Mouse (Mus musculus) intestine, embryonic 16.5 days (tissue): ENCODE data around the gene Cpsf2. TPM values are rescaled to one million over a fixed set of nuclear protein-coding genes. Genes with fewer than 3 reads are reported as not detected.
"Not testable (repeated sequence)": the region's sequence is repeated elsewhere in the genome, so short reads cannot be mapped to it uniquely, and the experiment has no call there.

ENCODE experiments used
- ATAC-seq: fragments of 200-750 bp; cut with Nextera tagmentation; 2 replicates; pipeline ENCODE4 v1.8.0; 2017; ENCODE audit warnings: moderate TSS enrichment, moderate library complexity
- H3K27ac ChIP-seq: fragments of 300-500 bp; sonication (generic); 2 replicates; pipeline ENCODE4 v1.5.1; 2014; ENCODE audit warnings: mild to moderate bottlenecking, low read length
- H3K27me3 ChIP-seq: fragments of 300-500 bp; sonication (generic); replicated peaks from 2 replicates; pipeline ENCODE4 v1.6.1; 2014; ENCODE audit warnings: low read length, control low read depth, mixed read lengths; ENCODE audit not compliant: control insufficient read depth, insufficient read depth
- H3K36me3 ChIP-seq: fragments of 300-500 bp; sonication (generic); 2 replicates; pipeline ENCODE4 v1.6.1; 2014; ENCODE audit warnings: low read length, control low read depth; ENCODE audit not compliant: control insufficient read depth, insufficient read depth
- H3K4me1 ChIP-seq: fragments of 300-500 bp; sonication (generic); 2 replicates; pipeline ENCODE4 v1.6.1; 2014; ENCODE audit warnings: low read length, control low read depth, mixed read lengths; ENCODE audit not compliant: control insufficient read depth, insufficient read depth
- H3K4me2 ChIP-seq: fragments of 300-500 bp; sonication (generic); 2 replicates; pipeline ENCODE4 v1.6.1; 2014; ENCODE audit warnings: low read depth, low read length, control low read depth
- H3K4me3 ChIP-seq: fragments of 300-500 bp; sonication (generic); 2 replicates; pipeline ENCODE4 v1.5.1; 2014; ENCODE audit warnings: mild to moderate bottlenecking, low read length
- H3K9ac ChIP-seq: fragments of 300-500 bp; sonication (generic); 2 replicates; pipeline ENCODE4 v1.6.1; 2014; ENCODE audit warnings: low read depth, low read length
- H3K9me3 ChIP-seq: fragments of 300-500 bp; sonication (generic); 2 replicates; pipeline ENCODE4 v1.6.1; 2016; ENCODE audit warnings: low read length, control low read depth; ENCODE audit not compliant: control insufficient read depth
- WGBS: fragments of 180-500 bp; shearing (Covaris S2); extraction: QIAGEN DNeasy Blood & Tissue Kit; methylation state at CpG from one replicate; pipeline ENCODE4 v1.1.7; 2014; 5-methylcytosine and 5-hydroxymethylcytosine counted together
- polyA plus RNA-seq: library from polyadenylated mRNA; unstranded; fragments of >200 nt; fragmentation: Nextera tagmentation; extraction: Ambion mirVana; gene quantifications from 2 replicates; pipeline ENCODE4 v1.2.1, GENCODE M21; 2015

The Cpsf2 gene
- polyA plus RNA-seq, 1 experiment from 2014 or later: 22.8 TPM

DNA sequence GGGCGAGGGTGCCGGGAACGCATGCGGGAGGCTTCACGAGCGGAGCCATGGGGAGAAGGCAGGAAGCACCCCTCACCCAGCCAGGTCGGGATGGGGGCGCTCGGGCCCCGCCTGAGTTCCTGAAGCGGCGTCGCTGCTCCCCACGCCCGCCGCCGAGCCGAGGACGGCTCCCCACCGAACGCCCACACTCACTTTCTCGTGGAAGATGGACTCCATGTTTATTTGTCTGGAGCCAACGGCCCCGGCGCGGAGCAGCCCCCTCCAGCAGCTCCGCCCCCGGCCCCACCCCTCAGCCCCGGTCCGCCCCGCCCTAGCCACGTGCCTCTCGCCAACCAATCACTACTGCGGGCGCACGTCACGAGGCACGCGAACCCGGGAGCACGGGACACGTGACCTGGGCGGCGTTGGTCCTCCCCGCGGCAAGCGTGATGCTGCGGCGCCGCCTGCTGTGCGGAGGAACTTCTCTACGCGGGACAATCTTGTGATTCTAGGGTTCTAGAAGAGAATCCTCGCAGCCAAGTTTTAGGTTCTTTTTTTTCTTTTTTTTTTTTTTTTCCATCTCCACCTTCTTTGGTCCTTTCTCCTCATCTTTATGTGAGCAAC, 17.7 kb upstream of the Cpsf2 start, which contains the start of gene Atxn3:
Atxn3 (minus strand) TSS at position 305 of the 603 bp plus-strand sequence.
- under 1% methylated on average over 53 of the region's 54 CpGs for WGBS

GRCm38 (mm10) chr12:101958556-101958955, 17.2 kb upstream of the Cpsf2 start:
- peak overlapping the region; percentile 43 for H3K4me2 ChIP-seq
- 0 out of 2 replicates have a peak, but pooled peaks have one; percentile 13 for ATAC-seq
- 51% methylated on average over 9 of the region's 9 CpGs for WGBS
- peaks cover 3% of the 10 kb centered on the region; the same call in 1 of the 2 replicates for H3K4me1 ChIP-seq
- no peak overlapping the region for H3K27ac ChIP-seq
- no peaks in the 10 kb centered on the region for H3K36me3 ChIP-seq
- peak overlapping the region; percentile 16 for H3K4me3 ChIP-seq
- no peak overlapping the region for H3K9ac ChIP-seq
- no peaks in the 10 kb centered on the region for H3K27me3 ChIP-seq
- no peaks in the 10 kb centered on the region for H3K9me3 ChIP-seq

More for the DNA sequence above, 17.7 kb upstream of the Cpsf2 start, which contains the start of gene Atxn3:
- peak; percentile 99 for ATAC-seq
- peaks cover 3% of the 10 kb centered on the region; the same call in 1 of the 2 replicates for H3K4me1 ChIP-seq
- peak within 1 kb of the TSS; percentile 37; the same call in 1 of the 2 replicates for H3K27ac ChIP-seq
- H3K4me3 ChIP-seq: peak within 1 kb of the TSS; percentile 90
- H3K9me3 ChIP-seq: no peaks in the 10 kb centered on the region
- H3K27me3 ChIP-seq: no peaks in the 10 kb centered on the region
- no peaks in the 10 kb centered on the region for H3K36me3 ChIP-seq
- peak within 1 kb of the TSS; percentile 57 for H3K4me2 ChIP-seq
- peak within 1 kb of the TSS; percentile 92 for H3K9ac ChIP-seq

DNA sequence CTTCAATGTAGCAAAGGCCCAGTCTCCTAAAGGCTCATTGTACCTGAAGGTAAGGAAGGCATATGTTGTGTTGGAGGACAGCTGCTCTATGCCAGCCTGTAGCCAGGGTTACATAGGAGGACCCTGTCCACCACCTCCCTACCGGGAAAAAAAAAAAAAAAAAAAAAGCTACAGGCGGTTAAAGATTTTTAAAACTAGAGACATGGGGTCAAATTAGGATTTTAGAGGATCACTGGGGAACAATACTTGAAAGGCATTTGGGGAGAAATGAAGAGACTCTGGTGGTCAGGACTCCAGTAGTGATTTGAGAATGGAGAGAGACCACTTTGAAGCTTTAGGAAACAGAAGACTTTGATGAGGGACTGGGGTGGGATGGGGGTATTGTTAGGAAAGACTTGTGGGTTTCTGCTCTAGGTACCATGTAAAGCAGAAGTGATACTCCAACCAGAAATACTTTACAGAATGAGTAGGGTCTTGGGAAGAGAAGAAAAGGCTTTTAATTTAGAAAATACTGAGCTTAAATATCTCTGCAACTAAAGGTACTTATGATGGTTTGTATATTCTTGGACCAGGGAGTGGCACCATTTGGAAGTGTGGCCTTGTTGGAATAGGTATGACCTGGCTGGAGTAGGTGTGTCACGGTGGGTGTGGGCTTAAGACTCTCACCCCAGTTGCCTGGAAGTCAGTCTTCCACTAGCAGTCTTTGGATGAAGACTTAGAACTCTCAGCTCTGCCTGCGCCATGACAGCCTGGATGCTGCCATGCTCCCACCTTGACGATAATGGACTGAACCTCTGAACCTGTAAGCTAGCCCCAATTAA, 16.6 kb upstream of the Cpsf2 start:
- H3K36me3 ChIP-seq, H3K4me1 ChIP-seq, H3K27ac ChIP-seq, H3K9me3 ChIP-seq, H3K27me3 ChIP-seq, H3K9ac ChIP-seq, H3K4me3 ChIP-seq, ATAC-seq: not testable (repeated sequence)
- 92% methylated on average over 5 of the region's 5 CpGs for WGBS
- peak overlapping the region; percentile 43 for H3K4me2 ChIP-seq

DNA sequence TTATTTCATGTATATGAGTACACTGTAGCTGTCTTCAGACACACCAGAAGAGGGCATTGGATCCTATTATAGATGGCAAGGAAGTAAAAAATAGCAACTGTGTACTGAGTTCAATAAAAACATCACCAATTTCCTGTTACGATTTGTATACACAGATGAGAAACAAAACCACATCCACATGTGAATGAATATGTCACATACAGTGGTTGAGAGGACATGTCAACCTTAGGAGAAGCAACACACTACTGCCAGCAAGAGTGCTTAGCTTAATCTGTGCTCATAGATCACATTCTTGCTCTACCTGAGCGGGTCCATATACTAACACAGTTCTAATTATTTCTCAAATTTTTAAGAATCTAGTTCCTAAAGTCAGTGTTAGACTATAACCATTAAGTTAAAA, 4.5 kb upstream of the Cpsf2 start:
- ATAC-seq: no peak
- Histone ChIP-seq H3K4me1 (0 out of 2 replicates have a peak, but pooled peaks cover 3% of the 10 kb centered on the region), H3K27ac (no peak overlapping the region), H3K9ac (no peak overlapping the region), H3K9me3 (no peaks in the 10 kb centered on the region), H3K36me3 (no peaks in the 10 kb centered on the region), H3K4me3 (no peak overlapping the region), H3K27me3 (no peaks in the 10 kb centered on the region), H3K4me2 (no peak overlapping the region)
- WGBS: 96% methylated on average over 2 of the region's 2 CpGs

DNA sequence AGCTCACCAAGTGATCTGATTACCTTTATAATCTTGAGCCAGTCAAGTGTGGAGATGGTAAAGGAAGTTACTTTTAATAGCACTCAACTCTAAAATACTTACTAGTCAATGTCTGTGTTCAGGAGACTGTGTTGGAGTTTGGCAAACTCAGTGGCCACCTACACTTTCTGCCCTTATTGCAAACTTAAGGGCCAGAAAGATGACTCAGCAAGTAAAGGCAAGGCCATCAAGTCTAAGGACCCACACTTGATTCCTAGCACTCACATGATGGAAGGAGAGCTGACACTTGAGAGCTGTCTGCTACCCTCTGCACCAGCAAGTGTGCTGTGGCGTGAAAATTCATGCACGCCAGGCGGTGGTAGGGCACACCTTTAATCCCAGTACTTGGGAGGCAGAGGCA, 3.6 kb upstream of the Cpsf2 start:
- H3K9me3 ChIP-seq: no peaks in the 10 kb centered on the region
- H3K9ac ChIP-seq: no peak overlapping the region
- H3K4me2 ChIP-seq: no peak overlapping the region
- WGBS: 94% methylated on average over 3 of the region's 3 CpGs
- H3K27me3 ChIP-seq: no peaks in the 10 kb centered on the region
- no peak overlapping the region for H3K27ac ChIP-seq
- ATAC-seq: no peak
- H3K4me3 ChIP-seq: no peak overlapping the region
- peaks cover 10% of the 10 kb centered on the region for H3K4me1 ChIP-seq
- no peaks in the 10 kb centered on the region for H3K36me3 ChIP-seq

DNA sequence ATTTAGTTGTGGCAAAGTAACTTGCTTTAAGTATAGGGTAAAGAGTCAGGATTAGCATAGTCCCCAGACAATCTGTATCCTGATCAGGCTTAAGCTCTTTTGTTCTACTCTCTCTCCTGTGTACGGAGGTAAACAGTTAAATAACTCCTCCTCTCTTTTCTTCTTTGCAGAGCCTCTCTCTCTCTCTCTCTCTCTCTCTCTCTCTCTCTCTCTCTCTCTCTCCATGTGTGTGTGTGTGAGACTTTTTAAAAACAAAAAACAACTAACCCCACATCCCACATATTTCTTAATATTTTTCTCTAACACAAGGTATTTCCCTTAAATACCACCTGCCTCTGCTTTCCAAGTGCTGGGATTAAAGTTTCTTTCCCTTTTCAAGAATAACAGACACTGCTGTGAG, 1.2 kb upstream of the Cpsf2 start:
- ATAC-seq: no peak
- Histone ChIP-seq H3K27ac (no peak overlapping the region), H3K4me1 (peaks cover 14% of the 10 kb centered on the region), H3K27me3 (no peaks in the 10 kb centered on the region), H3K9ac (peak overlapping the region; percentile 96), H3K36me3 (0 out of 2 replicates have a peak, but pooled peaks cover 2% of the 10 kb centered on the region), H3K4me3 (peak overlapping the region; percentile 97), H3K9me3 (no peaks in the 10 kb centered on the region), H3K4me2 (peak overlapping the region; percentile 57)
- 12% methylated on average over 1 of the region's 1 CpGs for WGBS

- Histone ChIP-seq H3K27ac (peak overlapping the region; percentile 93), H3K9ac (peak overlapping the region; percentile 96), H3K4me1 (peaks cover 14% of the 10 kb centered on the region), H3K4me3 (peak overlapping the region; percentile 97), H3K27me3 (no peaks in the 10 kb centered on the region), H3K9me3 (no peaks in the 10 kb centered on the region), H3K4me2 (peak overlapping the region; percentile 57), H3K36me3 (0 out of 2 replicates have a peak, but pooled peaks cover 2% of the 10 kb centered on the region)
- WGBS: under 1% methylated on average over 23 of the region's 23 CpGs
- ATAC-seq: peak; percentile 64
Observed at GRCm38 (mm10) chr12:101975167-101975600, 604 bp upstream of the Cpsf2 start.

DNA sequence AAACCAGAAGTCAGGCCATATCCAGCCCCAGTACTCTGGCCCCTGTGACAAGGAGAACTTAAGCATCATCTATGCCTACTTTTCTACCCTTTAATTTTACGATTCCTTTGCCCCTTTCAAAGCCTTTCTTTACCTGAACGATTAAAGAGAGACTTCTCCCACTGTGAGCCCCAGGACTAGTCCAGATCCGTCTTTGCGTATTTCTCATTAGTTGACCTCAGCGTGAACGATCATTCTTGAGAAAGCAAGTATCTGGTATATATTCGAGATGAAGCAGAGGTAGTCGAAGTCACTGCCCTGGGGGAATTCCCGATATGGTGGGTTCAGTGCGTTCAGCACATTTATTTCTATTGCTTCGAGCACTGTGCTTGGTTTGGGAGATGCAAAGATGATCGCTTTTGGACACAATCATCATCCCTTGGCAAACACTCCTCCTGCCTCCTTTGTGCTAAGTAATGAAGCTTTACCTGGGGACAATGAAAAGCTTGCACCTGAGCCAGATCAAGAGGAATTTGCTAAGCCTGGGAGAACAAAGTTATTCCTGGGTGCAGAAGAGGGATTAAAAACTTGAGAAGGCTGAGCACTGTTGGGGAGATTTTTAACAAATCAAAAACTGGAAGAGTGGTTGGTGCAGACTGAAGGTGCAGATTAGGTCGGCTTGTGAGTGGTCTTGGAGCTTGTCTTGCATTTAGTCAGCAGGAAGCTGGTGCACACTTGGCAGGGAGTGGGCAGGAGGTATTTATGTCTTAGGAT, 1.0 kb downstream of the Cpsf2 start:
- peak overlapping the region; percentile 93; the same call in 1 of the 2 replicates for H3K27ac ChIP-seq
- H3K9me3 ChIP-seq: no peaks in the 10 kb centered on the region
- peaks cover 14% of the 10 kb centered on the region for H3K4me1 ChIP-seq
- 20% methylated on average over 13 of the region's 13 CpGs for WGBS
- ATAC-seq: no peak
- no peaks in the 10 kb centered on the region for H3K27me3 ChIP-seq
- H3K4me2 ChIP-seq: peak overlapping the region; percentile 80
- peak overlapping the region; percentile 96 for H3K9ac ChIP-seq
- peak overlapping the region; percentile 97 for H3K4me3 ChIP-seq
- 0 out of 2 replicates have a peak, but pooled peaks cover 3% of the 10 kb centered on the region for H3K36me3 ChIP-seq
